Mouse (Mus musculus): ENCODE results near the gene Bfsp2. TPM values are rescaled to one million over a fixed set of nuclear protein-coding genes. Genes with fewer than 3 reads are reported as not detected.

Bfsp2 gene
- polyA plus RNA-seq, 1 experiment from 2014 or later, result 2.4 TPM

Other genes starting within 250 kb of the Bfsp2 start
- 27.2 and 28.8 TPM in 2 replicates for gene Trf, start 250.0 kb downstream of the Bfsp2 start, polyA plus RNA-seq (2014; fragmentation: Nextera tagmentation; extraction: Ambion mirVana)
- gene 1300017J02Rik, start 175.3 kb downstream of the Bfsp2 start, polyA plus RNA-seq (2014; fragmentation: Nextera tagmentation; extraction: Ambion mirVana), result 1.2 and 1.6 TPM in 2 replicates
- gene Topbp1, start 175.2 kb downstream of the Bfsp2 start, polyA plus RNA-seq (2014; fragmentation: Nextera tagmentation; extraction: Ambion mirVana), result 79.1 and 90.1 TPM in 2 replicates
- gene Cdv3, start 114.6 kb downstream of the Bfsp2 start, polyA plus RNA-seq (2014; fragmentation: Nextera tagmentation; extraction: Ambion mirVana), result 142 and 147 TPM in 2 replicates

All from embryonic facial prominence, embryonic 11.5 days (tissue).